Mouse (Mus musculus) G1E (cell line): ENCODE results near the gene Myh7b. TPM values are rescaled to one million over a fixed set of nuclear protein-coding genes. Genes with fewer than 3 reads are reported as not detected.

Experiments
- ATAC-seq: 2 replicates; pipeline ENCODE4 v1.8.0; 2016; ENCODE audit warnings: mild to moderate bottlenecking; ENCODE audit not compliant: insufficient number of reproducible peaks, poor library complexity, low FRiP score, severe bottlenecking; ENCODE audit errors: extremely low read depth
- DNase-seq: peaks from one replicate; pipeline ENCODE4 v3.0.0; 2012; ENCODE audit warnings: low spot score
- H3K27me3 ChIP-seq: 2 replicates; pipeline ENCODE4 v1.6.1; 2012; ENCODE audit warnings: mild to moderate bottlenecking, low read length, inconsistent platforms; ENCODE audit not compliant: insufficient read depth
- H3K36me3 ChIP-seq: replicated peaks from 2 replicates; pipeline ENCODE3; 2012; ENCODE audit warnings: mild to moderate bottlenecking, inconsistent platforms
- H3K4me1 ChIP-seq: 2 replicates; pipeline ENCODE4 v1.6.1; 2012; ENCODE audit warnings: low read depth, low read length, inconsistent platforms, mixed read lengths; ENCODE audit not compliant: insufficient read depth
- H3K4me3 ChIP-seq: 2 replicates; pipeline ENCODE4 v1.5.1; 2012; ENCODE audit warnings: low read depth, mild to moderate bottlenecking, inconsistent platforms, low read length, moderate library complexity, mixed read lengths
- H3K9me3 ChIP-seq: replicated peaks from 2 replicates; pipeline ENCODE4 v1.6.1; 2012; ENCODE audit warnings: inconsistent platforms
- CTCF ChIP-seq: IDR thresholded peaks from 2 replicates; pipeline ENCODE4 v1.5.1; 2012; ENCODE audit warnings: low read depth, low read length, inconsistent platforms, mixed read lengths
- GATA1 ChIP-seq: IDR thresholded peaks from 2 replicates; pipeline ENCODE4 v1.6.1; 2012; ENCODE audit warnings: borderline replicate concordance, low read length, inconsistent platforms, mixed read lengths
- GATA2 ChIP-seq: IDR thresholded peaks from 2 replicates; pipeline ENCODE4 v1.6.1; 2012; ENCODE audit warnings: low read depth, low read length, inconsistent platforms, borderline replicate concordance
- POLR2AphosphoS5 ChIP-seq: IDR thresholded peaks from 2 replicates; pipeline ENCODE4 v1.6.1; 2012; ENCODE audit warnings: low read depth, low read length, inconsistent platforms; ENCODE audit not compliant: insufficient replicate concordance
- TAL1 ChIP-seq: conservative IDR thresholded peaks from 2 replicates; pipeline ENCODE4 v1.6.1; 2012; ENCODE audit warnings: low read depth, low read length, inconsistent platforms, mixed read lengths
- polyA plus RNA-seq: library from polyadenylated mRNA; stranded (reverse); fragments of >175 nt; gene quantifications from 2 replicates; pipeline ENCODE4 v1.2.3, GENCODE M21; 2012
- total RNA-seq, 2 experiments: library from RNA; stranded (forward) in 1 of 2; stranded (reverse) in 1 of 2; fragments of 200-1000 nt in 1 of 2; fragments of >200 nt in 1 of 2; fragmentation: Nextera tagmentation in 1 of 2; gene quantifications; 2 replicates each; pipeline ENCODE4 v1.2.3; 2014 to 2017

Myh7b gene
- total and polyA plus RNA-seq, 3 experiments = 1.7 to 8.3 (median 2.3) TPM

GRCm38 (mm10) chr2:155574700-155575099 is 36.3 kb upstream of the Myh7b start:
- TF ChIP-seq GATA2 (no peak), GATA1 (no peak), POLR2AphosphoS5 (no peak), TAL1 (no peak), CTCF (no peak)
- H3K36me3 ChIP-seq = peaks cover 80% of the 10 kb centered on the region
- H3K27me3 ChIP-seq = no peaks in the 10 kb centered on the region
- DNase-seq = no peak
- H3K4me3 ChIP-seq = no peak overlapping the region
- H3K4me1 ChIP-seq = peaks cover 21% of the 10 kb centered on the region
- no peaks in the 10 kb centered on the region for H3K9me3 ChIP-seq
- ATAC-seq = no peak

- no peak for DNase-seq
- Histone ChIP-seq H3K36me3 (peaks cover 82% of the 10 kb centered on the region), H3K27me3 (no peaks in the 10 kb centered on the region), H3K4me1 (peaks cover 8% of the 10 kb centered on the region), H3K4me3 (no peak overlapping the region), H3K9me3 (no peaks in the 10 kb centered on the region)
- ATAC-seq = no peak
- no peak for TF ChIP-seq CTCF
- no peak for TF ChIP-seq POLR2AphosphoS5
- no peak for TF ChIP-seq TAL1
- TF ChIP-seq GATA2 = no peak
- no peak for TF ChIP-seq GATA1
These were observed 34.4 kb upstream of the Myh7b start for GRCm38 (mm10) chr2:155576656-155577055.

GRCm38 (mm10) chr2:155580331-155580730 is 30.7 kb upstream of the Myh7b start:
- ATAC-seq (no peak), DNase-seq (no peak)
- H3K27me3 ChIP-seq = no peaks in the 10 kb centered on the region
- H3K4me3 ChIP-seq = no peak overlapping the region
- peaks cover 70% of the 10 kb centered on the region for H3K36me3 ChIP-seq
- no peaks in the 10 kb centered on the region for H3K9me3 ChIP-seq
- peaks cover 22% of the 10 kb centered on the region for H3K4me1 ChIP-seq
- TF ChIP-seq GATA2 = no peak
- no peak for TF ChIP-seq CTCF
- no peak for TF ChIP-seq GATA1
- TF ChIP-seq POLR2AphosphoS5 = no peak
- no peak for TF ChIP-seq TAL1

- H3K4me1 ChIP-seq = peaks cover 31% of the 10 kb centered on the region
- no peaks in the 10 kb centered on the region for H3K9me3 ChIP-seq
- TF ChIP-seq POLR2AphosphoS5 (no peak), GATA1 (no peak), TAL1 (no peak), CTCF (no peak), GATA2 (no peak)
- no peak overlapping the region for H3K4me3 ChIP-seq
- no peaks in the 10 kb centered on the region for H3K27me3 ChIP-seq
- DNase-seq = no peak
- H3K36me3 ChIP-seq = peaks cover 68% of the 10 kb centered on the region
- ATAC-seq = no peak
These were observed 28.5 kb upstream of the Myh7b start for GRCm38 (mm10) chr2:155582384-155582995.

- Histone ChIP-seq H3K9me3 (no peaks in the 10 kb centered on the region), H3K4me3 (no peak overlapping the region), H3K27me3 (no peaks in the 10 kb centered on the region), H3K4me1 (peaks cover 33% of the 10 kb centered on the region), H3K36me3 (peaks cover 65% of the 10 kb centered on the region)
- DNase-seq (no peak), ATAC-seq (no peak)
- no peak for TF ChIP-seq GATA2
- TF ChIP-seq POLR2AphosphoS5 = no peak
- no peak for TF ChIP-seq TAL1
- TF ChIP-seq CTCF = no peak
- no peak for TF ChIP-seq GATA1
These were observed 28.0 kb upstream of the Myh7b start for GRCm38 (mm10) chr2:155582996-155583395.

- Histone ChIP-seq H3K9me3 (no peaks in the 10 kb centered on the region), H3K27me3 (no peaks in the 10 kb centered on the region), H3K4me3 (no peak overlapping the region), H3K36me3 (peaks cover 59% of the 10 kb centered on the region), H3K4me1 (peaks cover 33% of the 10 kb centered on the region)
- peak; percentile 67 for TF ChIP-seq CTCF
- no peak for TF ChIP-seq GATA1
- DNase-seq (no peak), ATAC-seq (no peak)
These were observed 27.0 kb upstream of the Myh7b start for GRCm38 (mm10) chr2:155583927-155584530.
